Mouse (Mus musculus) layer of hippocampus, postnatal 14 days (tissue): ENCODE measurements around the gene Arid1a. TPM values are rescaled to one million over a fixed set of nuclear protein-coding genes. Genes with fewer than 3 reads are reported as not detected.

ENCODE experiments used
- microRNA-seq, 2 experiments: library from miRNA; unstranded; fragments of <30 nt; microRNA quantifications; one replicate each; pipeline ENCODE4 v1.2.0; 2021
- total RNA-seq, 2 experiments: library from RNA; stranded (reverse); gene quantifications; 2 replicates each; pipeline ENCODE4 v1.2.3; 2021

The Arid1a gene
- total RNA-seq, 2 experiments from 2014 or later: 75.3 to 76.5 TPM

Small RNA genes lying within 50 kb of the gene (microRNA-seq; reads per million reads assigned to microRNA genes)
- gene Mir7227: 0 to 0.28 reads per million in 2 experiments

Other genes with a start within 250 kb of the Arid1a start
- not detected for gene Kdf1, start 237.8 kb downstream of the Arid1a start, total RNA-seq
- 100 to 1,000 TPM; 101 to 113 TPM for gene Nudc, start 210.8 kb downstream of the Arid1a start, total RNA-seq
- not detected for gene Nr0b2, start 203.4 kb downstream of the Arid1a start, total RNA-seq
- gene Gpatch3, start 182.0 kb downstream of the Arid1a start, total RNA-seq: 1 to 10 TPM; 8.0 TPM
- 10 to 100 TPM; 11.1 to 11.4 TPM for gene Gpn2, start 172.4 kb downstream of the Arid1a start, total RNA-seq
- 1 to 10 TPM; 1.2 to 1.5 TPM for gene Sfn, start 154.6 kb downstream of the Arid1a start, total RNA-seq
- 10 to 100 TPM; 30.0 to 36.7 TPM for gene Zdhhc18, start 106.6 kb downstream of the Arid1a start, total RNA-seq
- 1 to 10 TPM; 6.8 to 9.1 TPM for gene Pigv, start 84.1 kb downstream of the Arid1a start, total RNA-seq
- gene Rps6ka1, start 131.0 kb upstream of the Arid1a start, total RNA-seq: 10 to 100 TPM; 13.6 to 14.4 TPM
- gene Hmgn2, start 211.9 kb upstream of the Arid1a start, total RNA-seq: 100 to 1,000 TPM; 153 to 159 TPM
- 10 to 100 TPM; 57.9 to 65.2 TPM for gene Dhdds, start 244.1 kb upstream of the Arid1a start, total RNA-seq